Mouse (Mus musculus) intestine, embryonic 14.5 days (tissue): ENCODE data around the gene Pofut2. TPM values are rescaled to one million over a fixed set of nuclear protein-coding genes. Genes with fewer than 3 reads are reported as not detected.

ENCODE experiments used
- ATAC-seq: fragments of 200-750 bp; cut with Nextera tagmentation; replicated peaks from 2 replicates; pipeline ENCODE4 v1.8.0; 2017; ENCODE audit warnings: low read depth, moderate number of reproducible peaks, moderate TSS enrichment, moderate library complexity; ENCODE audit not compliant: low FRiP score, low TSS enrichment
- DNase-seq: peaks from one replicate; pipeline ENCODE4 v3.0.0-alpha.2; 2018; ENCODE audit warnings: low spot score
- H3K27ac ChIP-seq: fragments of 300-500 bp; sonication (generic); 2 replicates; pipeline ENCODE4 v1.5.1; 2014; ENCODE audit warnings: low read depth, mild to moderate bottlenecking, control low read depth
- H3K27me3 ChIP-seq: fragments of 300-500 bp; sonication (generic); replicated peaks from 2 replicates; pipeline ENCODE4 v1.6.1; 2014; ENCODE audit warnings: low read length, control low read depth; ENCODE audit not compliant: control insufficient read depth, insufficient read depth
- H3K36me3 ChIP-seq: fragments of 300-500 bp; sonication (generic); 2 replicates; pipeline ENCODE4 v1.6.1; 2014; ENCODE audit warnings: low read length, control low read depth; ENCODE audit not compliant: control insufficient read depth, insufficient read depth
- H3K4me1 ChIP-seq: fragments of 300-500 bp; sonication (generic); replicated peaks from 2 replicates; pipeline ENCODE4 v1.6.1; 2014; ENCODE audit warnings: low read length, control low read depth, mixed read lengths; ENCODE audit not compliant: control insufficient read depth, insufficient read depth
- H3K4me2 ChIP-seq: fragments of 300-500 bp; sonication (generic); 2 replicates; pipeline ENCODE4 v1.6.1; 2014; ENCODE audit warnings: low read length
- H3K4me3 ChIP-seq: fragments of 300-500 bp; sonication (generic); 2 replicates; pipeline ENCODE4 v1.5.1; 2014; ENCODE audit warnings: low read depth, low read length, control low read depth, mixed read lengths
- H3K9ac ChIP-seq: fragments of 300-500 bp; sonication (generic); 2 replicates; pipeline ENCODE4 v1.6.1; 2014; ENCODE audit warnings: mild to moderate bottlenecking, low read length
- H3K9me3 ChIP-seq: fragments of 300-500 bp; sonication (generic); 2 replicates; pipeline ENCODE4 v1.6.1; 2016; ENCODE audit warnings: low read length, control low read depth; ENCODE audit not compliant: control insufficient read depth
- WGBS: fragments of 180-500 bp; shearing (Covaris S2); extraction: QIAGEN DNeasy Blood & Tissue Kit; methylation state at CpG from one replicate; pipeline ENCODE4 v1.1.7; 2014; 5-methylcytosine and 5-hydroxymethylcytosine counted together
- polyA plus RNA-seq: library from polyadenylated mRNA; unstranded; fragments of >200 nt; fragmentation: Nextera tagmentation; extraction: Ambion mirVana; gene quantifications from 2 replicates; pipeline ENCODE4 v1.2.1, GENCODE M21; 2014

The Pofut2 gene
- polyA plus RNA-seq, 1 experiment from 2014 or later, result 108 TPM

GRCm38 (mm10) chr10:77304840-77305533 lies 46.0 kb downstream of the Pofut2 start:
- WGBS, result 52% methylated on average over 4 of the region's 4 CpGs
- ATAC-seq, result no peak

GRCm38 (mm10) chr10:77305766-77306165 lies 46.7 kb downstream of the Pofut2 start:
- 85% methylated on average over 8 of the region's 8 CpGs for WGBS
- no peak overlapping the region for H3K9ac ChIP-seq
- ATAC-seq, result no peak

More at GRCm38 (mm10) chr10:77304840-77305533, 46.0 kb downstream of the Pofut2 start:
- H3K4me1 ChIP-seq, result no peaks in the 10 kb centered on the region
- no peak for DNase-seq
- no peak overlapping the region for H3K27ac ChIP-seq
- H3K9ac ChIP-seq, result no peak overlapping the region
- H3K27me3 ChIP-seq, result no peaks in the 10 kb centered on the region
- no peaks in the 10 kb centered on the region for H3K9me3 ChIP-seq
- H3K4me3 ChIP-seq, result no peak overlapping the region
- no peaks in the 10 kb centered on the region for H3K36me3 ChIP-seq
- H3K4me2 ChIP-seq, result no peak overlapping the region

GRCm38 (mm10) chr10:77308978-77309377 lies 50.0 kb downstream of the Pofut2 start:
- H3K9ac ChIP-seq, result no peak overlapping the region
- ATAC-seq (no peak), DNase-seq (no peak)
- no peak overlapping the region for H3K4me2 ChIP-seq
- H3K27me3 ChIP-seq, result no peaks in the 10 kb centered on the region
- no peaks in the 10 kb centered on the region for H3K36me3 ChIP-seq
- no peaks in the 10 kb centered on the region for H3K9me3 ChIP-seq
- 43% methylated on average over 10 of the region's 10 CpGs for WGBS
- no peaks in the 10 kb centered on the region for H3K4me1 ChIP-seq
- no peak overlapping the region for H3K4me3 ChIP-seq
- no peak overlapping the region for H3K27ac ChIP-seq

More at GRCm38 (mm10) chr10:77305766-77306165, 46.7 kb downstream of the Pofut2 start:
- Histone ChIP-seq H3K4me2 (no peak overlapping the region), H3K4me1 (no peaks in the 10 kb centered on the region), H3K36me3 (no peaks in the 10 kb centered on the region), H3K4me3 (no peak overlapping the region), H3K9me3 (no peaks in the 10 kb centered on the region), H3K27me3 (no peaks in the 10 kb centered on the region), H3K27ac (no peak overlapping the region)
- DNase-seq, result no peak

GRCm38 (mm10) chr10:77314711-77315266 lies 55.8 kb downstream of the Pofut2 start:
- ATAC-seq, result no peak
- Histone ChIP-seq H3K4me2 (no peak overlapping the region), H3K27ac (no peak overlapping the region), H3K27me3 (no peaks in the 10 kb centered on the region), H3K4me1 (no peaks in the 10 kb centered on the region), H3K36me3 (no peaks in the 10 kb centered on the region), H3K9me3 (no peaks in the 10 kb centered on the region), H3K4me3 (no peak overlapping the region), H3K9ac (no peak overlapping the region)
- DNase-seq, result no peak
- WGBS, result 82% methylated on average over 9 of the region's 9 CpGs

- Histone ChIP-seq H3K4me3 (no peak overlapping the region), H3K36me3 (no peaks in the 10 kb centered on the region), H3K4me1 (no peaks in the 10 kb centered on the region), H3K27ac (no peak overlapping the region), H3K9ac (no peak overlapping the region), H3K27me3 (no peaks in the 10 kb centered on the region), H3K4me2 (no peak overlapping the region), H3K9me3 (no peaks in the 10 kb centered on the region)
- 75% methylated on average over 2 of the region's 2 CpGs for WGBS
- ATAC-seq (no peak), DNase-seq (no peak)
Measured at GRCm38 (mm10) chr10:77315682-77316081, 56.7 kb downstream of the Pofut2 start.

Other genes with a start within 250 kb of the Pofut2 start
- gene Slc19a1, start 227.0 kb upstream of the Pofut2 start, polyA plus RNA-seq, result 45.2 and 50.2 TPM in 2 replicates
- gene Col18a1, start 92.7 kb upstream of the Pofut2 start, polyA plus RNA-seq, result 54.8 and 58.2 TPM in 2 replicates
- gene Adarb1, start 159.1 kb downstream of the Pofut2 start, polyA plus RNA-seq, result 3.8 and 5.7 TPM in 2 replicates